Mouse (Mus musculus) left cerebral cortex, adult 6 months (tissue): ENCODE measurements around the gene Ankrd39. TPM values are rescaled to one million over a fixed set of nuclear protein-coding genes. Genes with fewer than 3 reads are reported as not detected.

Source experiments
- long read RNA-seq, 2 experiments: library from polyadenylated mRNA; unstranded; transcript quantifications; one replicate each; pipeline ENCODE4 v2.0.0; 2019 to 2020
- polyA plus RNA-seq: library from polyadenylated mRNA; unstranded; fragments of <200 nt; fragmentation: Nextera tagmentation; gene quantifications from 2 replicates; pipeline ENCODE4 v1.2.3, GENCODE M21; 2021

The Ankrd39 gene
- polyA plus RNA-seq: 18.0 and 22.5 TPM in 2 replicates
- long read RNA-seq, experiment 1, transcript Ankrd39-203 (4 exons, 2,646 nt): major isoform, 29 of 71 reads
- long read RNA-seq, experiment 1, transcript Ankrd39-202 (4 exons, 664 nt): minor isoform, 7 of 71 reads
- long read RNA-seq, experiment 1, transcript Ankrd39-201 (4 exons, 2,109 nt): minor isoform, 23 of 71 reads
- long read RNA-seq, experiment 1, partial matches to known transcripts: 0 of 71 reads
- long read RNA-seq, experiment 1, other reads (novel, unspliced or antisense): 12 of 71 reads
- long read RNA-seq, experiment 2, transcript Ankrd39-201 (4 exons, 2,109 nt): major isoform, 8 of 24 reads
- long read RNA-seq, experiment 2, transcript Ankrd39-203 (4 exons, 2,646 nt): major isoform, 8 of 24 reads
- long read RNA-seq, experiment 2, partial matches to known transcripts: 0 of 24 reads
- long read RNA-seq, experiment 2, other reads (novel, unspliced or antisense): 5 of 24 reads

GRCm38 (mm10) chr1:36546888-36547471, at the start of gene Ankrd39:
Ankrd39 (minus strand) TSS chr1:36547445.

GRCm38 (mm10) chr1:36558031-36558993, 11.1 kb upstream of the Ankrd39 start, which contains the start of gene Sema4c:
Sema4c (minus strand) TSS chr1:36558349.

DNA sequence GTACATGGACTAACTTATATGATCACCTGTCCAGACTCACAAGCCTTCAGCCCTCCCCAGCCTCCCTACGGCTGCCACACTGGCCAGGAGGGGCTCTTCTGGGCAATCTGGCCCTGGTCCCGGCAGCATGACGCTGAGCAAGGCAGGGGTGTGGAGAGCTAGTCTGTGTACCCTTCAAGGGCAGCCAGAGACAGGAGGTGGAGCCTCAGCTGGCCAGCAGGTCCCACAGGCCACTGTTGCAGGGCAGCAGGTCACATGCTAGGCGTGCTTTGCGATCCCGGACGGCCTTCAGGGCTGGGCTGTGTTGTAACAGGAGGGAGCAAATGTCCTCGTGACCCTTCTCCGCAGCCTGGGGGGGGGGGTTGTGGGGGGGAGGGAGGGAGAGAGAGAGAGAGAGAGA, 8.1 kb downstream of the Ankrd39 start, which contains the start of gene Gm42417:
Gene Gm42417 (minus strand): TSS at position 244 of the 400 bp plus-strand sequence.

GRCm38 (mm10) chr1:36536783-36537182, 10.5 kb downstream of the Ankrd39 start, which contains the start of gene Ankrd23:
Ankrd23 (minus strand) TSS chr1:36536883.

GRCm38 (mm10) chr1:36511289-36512021, 35.8 kb downstream of the Ankrd39 start, which contains the start of gene Cnnm3:
Cnnm3 (plus strand) TSS chr1:36511867.

Other genes starting within 250 kb of the Ankrd39 start
- 5.3 and 6.2 TPM in 2 replicates for gene Arid5a, start 239.7 kb downstream of the Ankrd39 start, polyA plus RNA-seq
- 24.8 and 28.6 TPM in 2 replicates for gene Kansl3, start 178.3 kb downstream of the Ankrd39 start, polyA plus RNA-seq
- gene Fer1l5, start 175.2 kb downstream of the Ankrd39 start, polyA plus RNA-seq: 0.26 and 0.71 TPM in 2 replicates
- 27.2 and 32.8 TPM in 2 replicates for gene Lman2l, start 102.2 kb downstream of the Ankrd39 start, polyA plus RNA-seq
- gene Cnnm4, start 75.8 kb downstream of the Ankrd39 start, polyA plus RNA-seq: 15.2 and 15.3 TPM in 2 replicates
- 3.1 and 3.3 TPM in 2 replicates for gene Cnnm3, start 35.6 kb downstream of the Ankrd39 start, polyA plus RNA-seq
- gene Ankrd23, start 10.6 kb downstream of the Ankrd39 start, polyA plus RNA-seq: 0.32 and 1.3 TPM in 2 replicates
- 0.17 TPM in 1 of 2 replicates, not detected in the other for gene Gm42417, start 8.0 kb downstream of the Ankrd39 start, polyA plus RNA-seq
- 0.31 and 1.8 TPM in 2 replicates for gene Sema4c, start 10.9 kb upstream of the Ankrd39 start, polyA plus RNA-seq
- 0.68 and 1.2 TPM in 2 replicates for gene Fam178b, start 135.7 kb upstream of the Ankrd39 start, polyA plus RNA-seq
- gene Cox5b, start 144.0 kb upstream of the Ankrd39 start, polyA plus RNA-seq: 2,762 and 2,805 TPM in 2 replicates
- gene 4933424G06Rik, start 162.7 kb upstream of the Ankrd39 start, polyA plus RNA-seq: 0.30 and 0.47 TPM in 2 replicates
- 164 and 184 TPM in 2 replicates for gene Actr1b, start 167.0 kb upstream of the Ankrd39 start, polyA plus RNA-seq
- 0.79 and 1.2 TPM in 2 replicates for gene Zap70, start 214.4 kb upstream of the Ankrd39 start, polyA plus RNA-seq